Mouse (Mus musculus) CH12.LX (cell line): Measurements from ENCODE around the gene Zbtb1.

Source experiments
- BHLHE40 ChIP-seq: IDR thresholded peaks from 2 replicates; pipeline ENCODE4 v1.6.1; 2011; ENCODE audit warnings: mild to moderate bottlenecking, low read depth, low read length, improper control_type of control experiment
- CHD2 ChIP-seq: IDR thresholded peaks from 2 replicates; pipeline ENCODE4 v1.6.1; 2011; ENCODE audit warnings: low read length, improper control_type of control experiment
- CTCF ChIP-seq, 2 experiments: IDR thresholded peaks in 1 of 2; conservative IDR thresholded peaks in 1 of 2; 2 replicates each; pipeline ENCODE4 v1.5.1; 2011 to 2012; ENCODE audit warnings: low read depth in 2 of 2, low read length in 2 of 2, improper control_type of control experiment in 1 of 2, inconsistent platforms in 1 of 2, mild to moderate bottlenecking in 1 of 2, moderate library complexity in 1 of 2
- NELFE ChIP-seq: IDR thresholded peaks from 2 replicates; pipeline ENCODE4 v1.6.1; 2011; ENCODE audit warnings: low read depth, low read length, improper control_type of control experiment
- POLR2A ChIP-seq: IDR thresholded peaks from 2 replicates; pipeline ENCODE4 v1.6.1; 2011; ENCODE audit warnings: low read depth, mild to moderate bottlenecking, improper control_type of control experiment, low read length

DNA sequence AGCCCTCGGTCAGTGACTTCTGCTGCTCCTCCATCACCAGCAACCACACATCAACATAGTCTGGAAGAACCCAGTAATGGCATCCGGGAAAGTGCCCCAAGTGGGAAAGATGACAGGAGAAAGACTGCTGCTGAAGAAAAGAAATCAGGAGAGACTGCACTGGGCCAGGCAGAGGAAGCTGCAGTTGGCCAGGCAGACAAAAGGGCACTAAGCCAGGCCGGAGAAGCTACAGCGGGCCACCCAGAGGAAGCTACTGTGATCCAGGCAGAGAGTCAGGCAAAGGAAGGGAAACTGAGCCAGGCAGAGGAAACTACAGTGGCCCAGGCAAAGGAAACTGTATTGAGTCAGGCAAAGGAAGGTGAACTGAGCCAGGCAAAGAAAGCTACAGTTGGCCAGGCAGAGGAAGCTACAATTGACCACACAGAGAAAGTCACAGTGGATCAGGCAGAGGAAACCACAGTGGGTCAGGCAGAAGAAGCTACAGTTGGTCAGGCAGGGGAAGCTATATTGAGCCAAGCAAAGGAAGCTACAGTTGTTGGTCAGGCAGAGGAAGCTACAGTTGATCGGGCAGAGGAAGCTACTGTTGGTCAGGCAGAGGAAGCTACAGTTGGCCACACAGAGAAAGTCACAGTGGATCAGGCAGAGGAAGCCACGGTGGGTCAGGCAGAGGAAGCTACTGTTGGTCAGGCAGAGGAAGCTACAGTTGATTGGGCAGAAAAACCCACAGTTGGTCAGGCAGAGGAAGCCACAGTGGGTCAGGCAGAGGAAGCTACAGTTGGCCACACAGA, 41.3 kb upstream of the Zbtb1 start:
- no peak for TF ChIP-seq NELFE
- no peak for TF ChIP-seq CTCF (conservative IDR thresholded peaks at IDR 0.05 in 1 of 2, IDR thresholded peaks at IDR 0.05 in 1 of 2; ENCODE audit: low read depth in 2 of 2, low read length in 2 of 2)
- no peak for TF ChIP-seq CHD2
- TF ChIP-seq POLR2A, result no peak
- no peak for TF ChIP-seq BHLHE40
